Mouse (Mus musculus) hindbrain, embryonic 10.5 days (tissue): ENCODE measurements around the gene Ubxn7. TPM values are rescaled to one million over a fixed set of nuclear protein-coding genes. Genes with fewer than 3 reads are reported as not detected.
A peak's percentile ranks its signal among the peaks of the same experiment; 100 is the strongest.
"Not testable (repeated sequence)": the region's sequence is repeated elsewhere in the genome, so short reads cannot be mapped to it uniquely, and the experiment has no call there.

ENCODE experiments used
- DNase-seq: peaks from one replicate; pipeline ENCODE4 v3.0.0-alpha.2; 2017; ENCODE audit warnings: low spot score
- H3K27ac ChIP-seq: fragments of 300-500 bp; sonication (generic); 2 replicates; pipeline ENCODE4 v1.5.1; 2016; ENCODE audit warnings: mild to moderate bottlenecking, moderate library complexity
- H3K27me3 ChIP-seq: fragments of 300-500 bp; sonication (generic); 2 replicates; pipeline ENCODE4 v1.6.1; 2016; ENCODE audit warnings: mild to moderate bottlenecking; ENCODE audit not compliant: poor library complexity, insufficient read depth, severe bottlenecking
- H3K36me3 ChIP-seq: fragments of 300-500 bp; sonication (generic); 2 replicates; pipeline ENCODE4 v1.6.1; 2016; ENCODE audit warnings: mild to moderate bottlenecking, moderate library complexity
- H3K4me1 ChIP-seq: fragments of 300-500 bp; sonication (generic); replicated peaks from 2 replicates; pipeline ENCODE4 v1.6.1; 2016; ENCODE audit warnings: mild to moderate bottlenecking
- H3K4me3 ChIP-seq: fragments of 300-500 bp; sonication (generic); 2 replicates; pipeline ENCODE4 v1.5.1; 2016; ENCODE audit warnings: mild to moderate bottlenecking, moderate library complexity
- H3K9me3 ChIP-seq: fragments of 300-500 bp; sonication (generic); 2 replicates; pipeline ENCODE4 v1.6.1; 2016; ENCODE audit warnings: mild to moderate bottlenecking, moderate library complexity
- WGBS: fragments of 180-500 bp; shearing (Covaris S2); methylation state at CpG from one replicate; pipeline ENCODE4 v1.1.7; 2016; 5-methylcytosine and 5-hydroxymethylcytosine counted together
- polyA plus RNA-seq: library from polyadenylated mRNA; unstranded; fragments of >200 nt; fragmentation: Nextera tagmentation; extraction: Ambion mirVana; gene quantifications from 2 replicates; pipeline ENCODE4 v1.2.1, GENCODE M21; 2016

Gene Ubxn7
- 25.2 and 27.0 TPM in 2 replicates for polyA plus RNA-seq

- under 1% methylated on average over 52 of the region's 52 CpGs for WGBS
- peak; percentile 98 for DNase-seq
- H3K27ac ChIP-seq = peak within 1 kb of the TSS; percentile 98
- no peaks in the 10 kb centered on the region for H3K36me3 ChIP-seq
- no peaks in the 10 kb centered on the region for H3K9me3 ChIP-seq
- peaks cover 24% of the 10 kb centered on the region for H3K4me1 ChIP-seq
- no peaks in the 10 kb centered on the region for H3K27me3 ChIP-seq
- H3K4me3 ChIP-seq = peak within 1 kb of the TSS; percentile 72
These were observed at the start of gene Ubxn7 for GRCm38 (mm10) chr16:32332040-32332555. Ubxn7 (plus strand) TSS chr16:32332257.

- Histone ChIP-seq H3K9me3 (peaks cover 7% of the 10 kb centered on the region), H3K27me3 (no peaks in the 10 kb centered on the region), H3K27ac (no peak overlapping the region), H3K4me3 (no peak overlapping the region), H3K4me1 (peaks cover 22% of the 10 kb centered on the region), H3K36me3 (peaks cover 85% of the 10 kb centered on the region)
- DNase-seq = no peak
These were observed 49.4 kb upstream of the Ubxn7 start for GRCm38 (mm10) chr16:32282608-32283007.

- DNase-seq = no peak
- Histone ChIP-seq H3K36me3 (peaks cover 63% of the 10 kb centered on the region), H3K27me3 (no peaks in the 10 kb centered on the region), H3K9me3 (peaks cover 11% of the 10 kb centered on the region; the same call in 1 of the 2 replicates), H3K27ac (no peak overlapping the region), H3K4me1 (no peaks in the 10 kb centered on the region), H3K4me3 (no peak overlapping the region)
- 94% methylated on average over 4 of the region's 4 CpGs for WGBS
These were observed 40.2 kb upstream of the Ubxn7 start for GRCm38 (mm10) chr16:32291821-32292220.

- peaks cover 11% of the 10 kb centered on the region; the same call in 1 of the 2 replicates for H3K9me3 ChIP-seq
- DNase-seq, H3K4me3 ChIP-seq, H3K27me3 ChIP-seq, H3K27ac ChIP-seq, H3K4me1 ChIP-seq: not testable (repeated sequence)
- H3K36me3 ChIP-seq = peaks cover 75% of the 10 kb centered on the region
- WGBS = 96% methylated on average over 4 of the region's 4 CpGs
These were observed 32.4 kb upstream of the Ubxn7 start for GRCm38 (mm10) chr16:32299617-32300016.

- peaks cover 49% of the 10 kb centered on the region for H3K36me3 ChIP-seq
- WGBS = 45% methylated on average over 1 of the region's 1 CpGs
- no peak for DNase-seq
- no peak overlapping the region for H3K27ac ChIP-seq
- H3K9me3 ChIP-seq = no peaks in the 10 kb centered on the region
- no peak overlapping the region for H3K4me3 ChIP-seq
- no peaks in the 10 kb centered on the region for H3K4me1 ChIP-seq
- H3K27me3 ChIP-seq = no peaks in the 10 kb centered on the region
These were observed 29.0 kb upstream of the Ubxn7 start for GRCm38 (mm10) chr16:32303046-32303445.

GRCm38 (mm10) chr16:32303886-32304285 is 28.2 kb upstream of the Ubxn7 start:
- H3K27me3 ChIP-seq = no peaks in the 10 kb centered on the region
- WGBS = 94% methylated on average over 7 of the region's 7 CpGs
- H3K4me3 ChIP-seq = no peak overlapping the region
- DNase-seq = no peak
- H3K4me1 ChIP-seq = no peaks in the 10 kb centered on the region
- no peak overlapping the region for H3K27ac ChIP-seq
- peaks cover 41% of the 10 kb centered on the region for H3K36me3 ChIP-seq
- H3K9me3 ChIP-seq = no peaks in the 10 kb centered on the region

- Histone ChIP-seq H3K27me3 (no peaks in the 10 kb centered on the region), H3K27ac (no peak overlapping the region), H3K4me3 (no peak overlapping the region), H3K9me3 (no peaks in the 10 kb centered on the region), H3K4me1 (peaks cover 11% of the 10 kb centered on the region; the same call in 1 of the 2 replicates), H3K36me3 (no peaks in the 10 kb centered on the region)
- WGBS = 83% methylated on average over 4 of the region's 4 CpGs
- no peak for DNase-seq
These were observed 20.1 kb upstream of the Ubxn7 start for GRCm38 (mm10) chr16:32311970-32312369.

- H3K27ac ChIP-seq = no peak overlapping the region
- H3K36me3 ChIP-seq = no peaks in the 10 kb centered on the region
- no peaks in the 10 kb centered on the region for H3K27me3 ChIP-seq
- 40% methylated on average over 5 of the region's 5 CpGs for WGBS
- no peak for DNase-seq
- H3K9me3 ChIP-seq = no peaks in the 10 kb centered on the region
- peaks cover 11% of the 10 kb centered on the region; the same call in 1 of the 2 replicates for H3K4me1 ChIP-seq
- no peak overlapping the region for H3K4me3 ChIP-seq
These were observed 19.7 kb upstream of the Ubxn7 start for GRCm38 (mm10) chr16:32312386-32312785.

- Histone ChIP-seq H3K4me3 (no peak overlapping the region), H3K4me1 (peaks cover 11% of the 10 kb centered on the region; the same call in 1 of the 2 replicates), H3K9me3 (peaks cover under 1% of the 10 kb centered on the region; the same call in 1 of the 2 replicates), H3K27me3 (no peaks in the 10 kb centered on the region), H3K27ac (no peak overlapping the region), H3K36me3 (no peaks in the 10 kb centered on the region)
- DNase-seq = no peak
- WGBS = 59% methylated on average over 4 of the region's 4 CpGs
These were observed 19.2 kb upstream of the Ubxn7 start for GRCm38 (mm10) chr16:32312859-32313258.

- Histone ChIP-seq H3K4me3 (no peak overlapping the region), H3K27ac (no peak overlapping the region), H3K9me3 (peaks cover 3% of the 10 kb centered on the region; the same call in 1 of the 2 replicates), H3K4me1 (peaks cover 11% of the 10 kb centered on the region; the same call in 1 of the 2 replicates), H3K36me3 (no peaks in the 10 kb centered on the region), H3K27me3 (no peaks in the 10 kb centered on the region)
- WGBS = 74% methylated on average over 2 of the region's 2 CpGs
- no peak for DNase-seq
These were observed 15.5 kb upstream of the Ubxn7 start for GRCm38 (mm10) chr16:32316601-32317000.

- Histone ChIP-seq H3K4me1 (peaks cover 4% of the 10 kb centered on the region; the same call in 1 of the 2 replicates), H3K4me3 (no peak overlapping the region), H3K9me3 (no peaks in the 10 kb centered on the region), H3K27me3 (no peaks in the 10 kb centered on the region), H3K36me3 (no peaks in the 10 kb centered on the region), H3K27ac (no peak overlapping the region)
- no peak for DNase-seq
- 39% methylated on average over 7 of the region's 7 CpGs for WGBS
These were observed 8.1 kb upstream of the Ubxn7 start for GRCm38 (mm10) chr16:32323953-32324352.

GRCm38 (mm10) chr16:32330876-32331670 is 984 bp upstream of the Ubxn7 start:
- DNase-seq = no peak
- Histone ChIP-seq H3K27me3 (no peaks in the 10 kb centered on the region), H3K4me3 (peak overlapping the region; percentile 72), H3K9me3 (no peaks in the 10 kb centered on the region), H3K36me3 (no peaks in the 10 kb centered on the region), H3K27ac (peak overlapping the region; percentile 98), H3K4me1 (peaks cover 24% of the 10 kb centered on the region)
- 63% methylated on average over 9 of the region's 9 CpGs for WGBS
